Mouse (Mus musculus) limb, embryonic 14.5 days (tissue): ENCODE results near the gene Gpn2. TPM values are rescaled to one million over a fixed set of nuclear protein-coding genes. Genes with fewer than 3 reads are reported as not detected.
A peak's percentile ranks its signal among the peaks of the same experiment; 100 is the strongest.

Experiments
- ATAC-seq: fragments of 200-750 bp; cut with Nextera tagmentation; 2 replicates; pipeline ENCODE4 v1.8.0; 2017; ENCODE audit warnings: low read depth, moderate number of reproducible peaks, moderate TSS enrichment; ENCODE audit not compliant: low FRiP score
- DNase-seq: peaks from one replicate; pipeline ENCODE4 v3.0.0-alpha.2; 2015; ENCODE audit warnings: low spot score
- H3K27ac ChIP-seq: fragments of 300-500 bp; sonication (generic); replicated peaks from 2 replicates; pipeline ENCODE4 v1.5.1; 2014; ENCODE audit warnings: low read depth, mild to moderate bottlenecking, low read length, moderate library complexity, mixed read lengths
- H3K27me3 ChIP-seq: fragments of 300-500 bp; sonication (generic); 2 replicates; pipeline ENCODE4 v1.6.1; 2014; ENCODE audit warnings: low read length, mixed read lengths; ENCODE audit not compliant: control insufficient read depth, insufficient read depth
- H3K36me3 ChIP-seq: fragments of 300-500 bp; sonication (generic); 2 replicates; pipeline ENCODE4 v1.6.1; 2014; ENCODE audit warnings: mild to moderate bottlenecking, low read length, moderate library complexity, mixed read lengths; ENCODE audit not compliant: control insufficient read depth, insufficient read depth
- H3K4me1 ChIP-seq: fragments of 300-500 bp; sonication (generic); 2 replicates; pipeline ENCODE4 v1.6.1; 2014; ENCODE audit warnings: antibody characterized with exemption, low read length, mixed read lengths; ENCODE audit not compliant: control insufficient read depth, insufficient read depth
- H3K4me2 ChIP-seq: fragments of 300-500 bp; sonication (generic); replicated peaks from 2 replicates; pipeline ENCODE4 v1.6.1; 2014; ENCODE audit warnings: low read depth, mild to moderate bottlenecking, low read length, moderate library complexity; ENCODE audit not compliant: severe bottlenecking
- H3K4me3 ChIP-seq: fragments of 300-500 bp; sonication (generic); replicated peaks from 2 replicates; pipeline ENCODE4 v1.5.1; 2014; ENCODE audit warnings: low read length
- H3K9ac ChIP-seq: fragments of 300-500 bp; sonication (generic); 2 replicates; pipeline ENCODE4 v1.6.1; 2014; ENCODE audit warnings: mild to moderate bottlenecking, low read depth, low read length, moderate library complexity; ENCODE audit not compliant: severe bottlenecking
- H3K9me3 ChIP-seq: fragments of 300-500 bp; sonication (generic); 2 replicates; pipeline ENCODE4 v1.6.1; 2016; ENCODE audit warnings: low read length; ENCODE audit not compliant: control insufficient read depth
- POLR2A ChIP-seq: fragments of 200-500 bp; IDR thresholded peaks from 2 replicates; pipeline ENCODE4 v1.8.0; 2012; ENCODE audit warnings: inconsistent platforms, mild to moderate bottlenecking, moderate library complexity, borderline replicate concordance; ENCODE audit not compliant: insufficient read depth, insufficient read length; ENCODE audit errors: extremely low read depth
- WGBS: fragments of 180-500 bp; shearing (Covaris S2); extraction: QIAGEN DNeasy Blood & Tissue Kit; methylation state at CpG from one replicate; pipeline ENCODE4 v1.1.7; 2014; 5-methylcytosine and 5-hydroxymethylcytosine counted together
- polyA plus RNA-seq, 2 experiments: library from polyadenylated mRNA; depleted of rRNA in 1 of 2; stranded (reverse) in 1 of 2; unstranded in 1 of 2; fragments of >200 nt; fragmentation: Nextera tagmentation in 1 of 2; extraction: Ambion mirVana in 1 of 2; gene quantifications; 2 replicates each; pipeline versions ENCODE4 v1.2.1 to v1.2.3; 2012 to 2014

Gene Gpn2
- polyA plus RNA-seq, 2 experiments, result 17.6 to 33.2 TPM

- H3K9ac ChIP-seq, result peak within 1 kb of the TSS; percentile 86
- peak within 1 kb of the TSS; percentile 94 for H3K4me3 ChIP-seq
- DNase-seq, result peak; percentile 94
- TF ChIP-seq POLR2A, result peak; percentile 73; the same call in 1 of the 2 replicates
- H3K4me1 ChIP-seq, result peaks cover 5% of the 10 kb centered on the region
- no peaks in the 10 kb centered on the region for H3K27me3 ChIP-seq
- no peaks in the 10 kb centered on the region for H3K9me3 ChIP-seq
- H3K27ac ChIP-seq, result peak within 1 kb of the TSS; percentile 76
- peaks cover 14% of the 10 kb centered on the region for H3K36me3 ChIP-seq
- 9% methylated on average over 41 of the region's 44 CpGs for WGBS
- ATAC-seq, result peak; percentile 94
- H3K4me2 ChIP-seq, result peak within 1 kb of the TSS; percentile 90
These were observed 9.9 kb upstream of the Gpn2 start, which contains the start of gene Gpatch3 for GRCm38 (mm10) chr4:133574070-133574842. Gene Gpatch3, plus strand, starts transcription at chr4:133574745.

GRCm38 (mm10) chr4:133574843-133575202 is 9.3 kb upstream of the Gpn2 start:
- Histone ChIP-seq H3K9ac (peak overlapping the region; percentile 86), H3K9me3 (no peaks in the 10 kb centered on the region), H3K4me2 (peak overlapping the region; percentile 90), H3K36me3 (peaks cover 19% of the 10 kb centered on the region), H3K4me3 (peak overlapping the region; percentile 94), H3K27ac (peak overlapping the region; percentile 76; the same call in 1 of the 2 replicates), H3K4me1 (peaks cover 5% of the 10 kb centered on the region), H3K27me3 (no peaks in the 10 kb centered on the region)
- WGBS, result under 1% methylated on average over 37 of the region's 41 CpGs
- TF ChIP-seq POLR2A, result no peak
- peak; percentile 58; the same call in 1 of the 2 replicates for ATAC-seq
- DNase-seq, result no peak

- no peak for TF ChIP-seq POLR2A
- H3K4me1 ChIP-seq, result peaks cover 5% of the 10 kb centered on the region
- DNase-seq (no peak), ATAC-seq (no peak)
- peaks cover 45% of the 10 kb centered on the region for H3K36me3 ChIP-seq
- H3K9me3 ChIP-seq, result no peaks in the 10 kb centered on the region
- 79% methylated on average over 12 of the region's 12 CpGs for WGBS
- no peak overlapping the region for H3K4me3 ChIP-seq
- no peak overlapping the region for H3K9ac ChIP-seq
- no peak overlapping the region for H3K27ac ChIP-seq
- no peak overlapping the region for H3K4me2 ChIP-seq
- no peaks in the 10 kb centered on the region for H3K27me3 ChIP-seq
These were observed 6.2 kb upstream of the Gpn2 start for GRCm38 (mm10) chr4:133577983-133578382.

- Histone ChIP-seq H3K4me3 (peak overlapping the region; percentile 87), H3K27me3 (no peaks in the 10 kb centered on the region), H3K9ac (peak overlapping the region; percentile 65), H3K9me3 (no peaks in the 10 kb centered on the region), H3K4me2 (peak overlapping the region; percentile 95), H3K36me3 (peaks cover 65% of the 10 kb centered on the region), H3K4me1 (no peaks in the 10 kb centered on the region), H3K27ac (peak overlapping the region; percentile 40; the same call in 1 of the 2 replicates)
- ATAC-seq (peak; percentile 28; the same call in 1 of the 2 replicates), DNase-seq (no peak)
- no peak for TF ChIP-seq POLR2A
- 58% methylated on average over 6 of the region's 6 CpGs for WGBS
These were observed 488 bp upstream of the Gpn2 start for GRCm38 (mm10) chr4:133583690-133584058.

GRCm38 (mm10) chr4:133592570-133592969 is 8.4 kb downstream of the Gpn2 start:
- TF ChIP-seq POLR2A, result no peak
- Histone ChIP-seq H3K36me3 (peaks cover 43% of the 10 kb centered on the region), H3K27ac (no peak overlapping the region), H3K4me3 (no peak overlapping the region), H3K9ac (no peak overlapping the region), H3K4me2 (no peak overlapping the region), H3K4me1 (no peaks in the 10 kb centered on the region), H3K9me3 (no peaks in the 10 kb centered on the region), H3K27me3 (no peaks in the 10 kb centered on the region)
- DNase-seq (peak; percentile 75), ATAC-seq (no peak; the same call in 1 of the 2 replicates)
- 34% methylated on average over 7 of the region's 7 CpGs for WGBS
